In the genomic region with DNA sequence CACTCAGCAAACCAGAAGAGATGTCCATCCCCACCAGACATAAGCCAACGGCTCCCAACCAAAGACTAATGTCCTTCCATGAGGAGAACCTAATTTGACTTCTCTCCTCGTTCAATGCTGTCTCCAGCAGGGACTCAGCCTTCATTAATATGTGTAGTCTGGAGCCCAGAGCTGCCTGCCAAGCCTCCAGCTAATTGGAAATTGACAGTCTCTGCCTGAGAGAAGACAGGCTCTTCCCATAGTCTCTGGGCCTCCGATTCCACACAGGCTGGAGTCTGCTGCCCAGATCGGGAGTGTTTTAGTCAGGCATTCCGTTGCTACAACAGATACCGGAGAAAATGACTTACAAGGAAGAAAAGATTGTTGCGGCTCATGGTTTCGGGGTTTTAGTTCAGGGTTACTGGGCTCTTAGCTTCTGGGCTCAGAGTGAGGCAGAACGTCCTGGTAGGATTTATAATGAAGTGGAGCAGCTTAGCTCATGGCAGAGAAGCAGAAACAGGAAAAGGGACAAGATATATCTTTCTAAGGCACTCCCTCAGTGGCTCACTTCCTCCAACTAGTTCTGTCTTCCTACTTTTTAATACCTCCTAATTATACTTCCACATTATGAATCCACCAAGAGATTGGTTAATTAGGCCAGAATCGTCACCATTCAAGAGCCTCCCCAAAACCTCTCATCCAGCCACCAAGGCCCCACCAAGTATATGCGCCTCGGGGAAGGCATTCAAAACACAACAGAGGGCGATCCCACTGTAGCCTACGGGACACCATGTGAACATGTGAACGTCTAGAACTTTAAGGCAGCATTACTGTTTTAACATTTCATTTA, we compare ENCODE assay signal across 12 mouse cellular contexts. TPM values are rescaled to one million over a fixed set of nuclear protein-coding genes. Genes with fewer than 3 reads are reported as not detected.
DNase-seq lines count a peak whose midpoint lies in the region; ATAC-seq and TF ChIP-seq lines count a peak whose summit lies in the region.
"Had no signal": no experiment of that assay in that cellular context is flagged by ENCODE, and none has a peak within 500 bp of the region (broad histone marks: within the 10 kb centered on the region; RNA-seq: fewer than 3 reads in every experiment).

No protein-coding gene starts in this region.

- no peaks in the 10 kb centered on the region for H3K36me3 ChIP-seq in CH12.LX (replicated peaks in 1 of 2; ENCODE audit: control insufficient read depth in 1 of 2, insufficient read depth in 1 of 2, low read length in 1 of 2)
- H3K36me3 ChIP-seq in embryonic facial prominence, embryonic 13.5 days = no peaks in the 10 kb centered on the region
- no peaks in the 10 kb centered on the region for H3K36me3 ChIP-seq in liver, postnatal 0 days (replicated peaks; ENCODE audit: insufficient read depth, low read length)

- H3K9ac ChIP-seq in CH12.LX (ENCODE audit: insufficient read depth, low read depth) = peak overlapping the region; percentile 74
- no peak overlapping the region for H3K9ac ChIP-seq in embryonic facial prominence, embryonic 13.5 days
- H3K9ac ChIP-seq in liver, postnatal 0 days (replicated peaks) = no peak overlapping the region
- H3K9ac ChIP-seq: forebrain, embryonic 13.5 days had no signal

- TF ChIP-seq EP300 in CH12.LX (IDR thresholded peaks at IDR 0.05; ENCODE audit: low read length) = 0 out of 2 replicates have a peak, but pooled peaks have one; percentile 9
- no peak for TF ChIP-seq EP300 in liver, postnatal 0 days (IDR thresholded peaks at IDR 0.05; ENCODE audit: low read depth)

- TF ChIP-seq CTCF in CH12.LX (conservative IDR thresholded peaks at IDR 0.05 in 1 of 2, IDR thresholded peaks at IDR 0.05 in 1 of 2; ENCODE audit: low read depth in 2 of 2, low read length in 2 of 2) = no peak
- no peak for TF ChIP-seq CTCF in liver, postnatal 0 days (IDR thresholded peaks at IDR 0.05; ENCODE audit: low read depth)

- in situ Hi-C loops in CH12.LX (cut with MboI; ENCODE audit: low pct_ligation_motif_present, low pct_unique_long_range_greater_than_20kb, low sequenced_read_pairs) = loop anchor here (10.0 to 25.0 kb wide), 2 partner anchors 57 to 280 kb away; a partner anchor contains a TSS

- H3K27ac ChIP-seq in CH12.LX (ENCODE audit: insufficient read depth, low read depth) = peak overlapping the region; percentile 99
- H3K27ac ChIP-seq in embryonic facial prominence, embryonic 13.5 days = peak overlapping the region; percentile 45; the same call in 1 of the 2 replicates
- H3K27ac ChIP-seq in liver, postnatal 0 days (ENCODE audit: low read depth) = peak overlapping the region; percentile 69
- H3K27ac ChIP-seq: forebrain, embryonic 13.5 days had no signal

- no peaks in the 10 kb centered on the region for H3K79me2 ChIP-seq in CH12.LX (replicated peaks; ENCODE audit: control insufficient read depth, extremely low read depth, insufficient read depth, poor library complexity, severe bottlenecking)

- peak overlapping the region; percentile 70 for H3K4me2 ChIP-seq in CH12.LX (ENCODE audit: insufficient read depth, low read depth, poor library complexity, severe bottlenecking)
- no peak overlapping the region for H3K4me2 ChIP-seq in embryonic facial prominence, embryonic 13.5 days
- H3K4me2 ChIP-seq in liver, postnatal 0 days (ENCODE audit: low read depth, low read length) = peak overlapping the region; percentile 24; the same call in 1 of the 2 replicates
- H3K4me2 ChIP-seq: forebrain, embryonic 13.5 days had no signal

- peak overlapping the region in 1 of 3 experiments; percentile 32 for H3K4me3 ChIP-seq in CH12.LX (replicated peaks in 1 of 3; ENCODE audit: low read depth in 2 of 3, low read length in 2 of 3, poor library complexity in 1 of 3)
- no peak overlapping the region for H3K4me3 ChIP-seq in embryonic facial prominence, embryonic 13.5 days
- H3K4me3 ChIP-seq in liver, postnatal 0 days (ENCODE audit: low read depth, low read length) = no peak overlapping the region
- H3K4me3 ChIP-seq: forebrain, embryonic 13.5 days had no signal

- no peaks in the 10 kb centered on the region for H3K27me3 ChIP-seq in CH12.LX (replicated peaks)
- H3K27me3 ChIP-seq in embryonic facial prominence, embryonic 13.5 days = peaks cover 5% of the 10 kb centered on the region; the same call in 1 of the 2 replicates
- H3K27me3 ChIP-seq in liver, postnatal 0 days (ENCODE audit: insufficient read depth, low read length) = no peaks in the 10 kb centered on the region

- H3K9me3 ChIP-seq in CH12.LX (replicated peaks; ENCODE audit: low read length) = peaks cover 9% of the 10 kb centered on the region
- H3K9me3 ChIP-seq in embryonic facial prominence, embryonic 13.5 days = no peaks in the 10 kb centered on the region
- H3K9me3 ChIP-seq in liver, postnatal 0 days (ENCODE audit: low read length) = no peaks in the 10 kb centered on the region
- H3K9me3 ChIP-seq: forebrain, embryonic 13.5 days had no signal

- dilution Hi-C loops in CH12.LX (cut with MboI; ENCODE audit: extremely low pct_ligation_motif_present, extremely low pct_unique_long_range_greater_than_20kb, low sequenced_read_pairs) = no loop called here

- H3K4me1 ChIP-seq in CH12.LX (ENCODE audit: control insufficient read depth in 1 of 2, insufficient read depth in 2 of 2) = peaks cover 30 to 91% of the 10 kb centered on the region in 2 experiments
- H3K4me1 ChIP-seq in embryonic facial prominence, embryonic 13.5 days = peaks cover 14% of the 10 kb centered on the region
- peaks cover 1% of the 10 kb centered on the region; the same call in 1 of the 2 replicates for H3K4me1 ChIP-seq in liver, postnatal 0 days (ENCODE audit: insufficient read depth)
- H3K4me1 ChIP-seq: forebrain, embryonic 13.5 days had no signal

- no peak for TF ChIP-seq RAD21 in CH12.LX (IDR thresholded peaks at IDR 0.05; ENCODE audit: low read depth, low read length)

- WGBS in embryonic facial prominence, embryonic 13.5 days = 67% methylated on average over 15 of the region's 15 CpGs
- WGBS in liver, postnatal 0 days (ENCODE audit: insufficient replicate concordance) = 68% methylated on average over 15 of the region's 15 CpGs

- 0 out of 2 replicates have a peak, but pooled peaks have one; percentile 11 for TF ChIP-seq POLR2A in CH12.LX (IDR thresholded peaks at IDR 0.05; ENCODE audit: low read depth, low read length)

- DNase-seq in frontal cortex, postnatal 25 days (ENCODE audit: low spot score in 2 of 2) = no peak
- peak; percentile 60 for DNase-seq in CH12.LX (ENCODE audit: extremely low read depth)
- no peak for DNase-seq in liver, postnatal 0 days
- no peak for DNase-seq in lung, postnatal 36 days
- no peak for DNase-seq in heart, postnatal 4 days
- no peak for DNase-seq in adrenal gland, postnatal 14 days
- DNase-seq: cerebellum, postnatal 36 days had no signal

- peak; percentile 64; the same call in 1 of the 2 replicates for ATAC-seq in frontal cortex, adult (ENCODE audit: low TSS enrichment)
- ATAC-seq in embryonic facial prominence, embryonic 13.5 days (ENCODE audit: insufficient number of reproducible peaks, insufficient read depth, low FRiP score, low TSS enrichment, low read depth) = no peak
- ATAC-seq in liver, postnatal 0 days = no peak
- ATAC-seq: activated CD4-positive, CD25-positive, alpha-beta regulatory T cell, adult 4 months; CD4-positive, CD25-positive, alpha-beta regulatory T cell, adult 4 months; forebrain, embryonic 13.5 days had no signal

TF ChIP-seq in CH12.LX, 34 proteins besides CTCF, POLR2A, EP300 and RAD21:
- TF ChIP-seq ELF1 (IDR thresholded peaks at IDR 0.05; ENCODE audit: low read depth, low read length) (peak; percentile 9; the same call in 1 of the 2 replicates), UBTF (IDR thresholded peaks at IDR 0.05; ENCODE audit: low read depth, low read length) (no peak), TCF12 (IDR thresholded peaks at IDR 0.05; ENCODE audit: low read depth, low read length) (peak; percentile 15; the same call in 1 of the 2 replicates), RCOR1 (conservative IDR thresholded peaks at IDR 0.05; ENCODE audit: low read depth, low read length) (no peak), NELFE (IDR thresholded peaks at IDR 0.05; ENCODE audit: low read depth, low read length) (peak; percentile 33), PAX5 (IDR thresholded peaks at IDR 0.05; ENCODE audit: low read length) (no peak), MEF2A (IDR thresholded peaks at IDR 0.05; ENCODE audit: borderline replicate concordance, low read depth, low read length) (no peak), TBP (conservative IDR thresholded peaks at IDR 0.05; ENCODE audit: low read depth, low read length) (peak; percentile 38; the same call in 1 of the 2 replicates), ZC3H11A (IDR thresholded peaks at IDR 0.05; ENCODE audit: low read depth, low read length) (no peak)

RNA-seq across cellular contexts. Expression of a gene that starts 26.6 kb away (rescaled TPM):
- 313 and 333 TPM in 2 replicates for total RNA-seq in CH12.LX (2012; rRNA removed)
- 304 and 310 TPM in 2 replicates for total RNA-seq in CH12.LX (2014; rRNA removed)
- 310 and 344 TPM in 2 replicates for polyA plus RNA-seq in CH12.LX (2012; ENCODE audit: insufficient read length, low read depth)
- polyA plus RNA-seq in embryonic facial prominence, embryonic 13.5 days (2015; fragmentation: Nextera tagmentation; extraction: Ambion mirVana) = 119 and 137 TPM in 2 replicates
- polyA plus RNA-seq in liver, postnatal 0 days (2015; fragmentation: Nextera tagmentation; extraction: Ambion mirVana) = 18.9 and 23.3 TPM in 2 replicates
- total RNA-seq in heart, postnatal 4 days (2021) = 100 to 1,000 TPM in 1 of 2 experiments, 10 to 100 TPM in 1; 88.6 to 100 TPM
- total RNA-seq in adrenal gland, postnatal 14 days (2021) = 92.8 TPM in 2 replicates

RNA-seq across cellular contexts. Expression of a gene that starts 58.8 kb away (rescaled TPM):
- total RNA-seq in CH12.LX (2012; rRNA removed) (0.34 and 0.42 TPM in 2 replicates), CH12.LX (2014; rRNA removed) (0.51 and 0.80 TPM in 2 replicates)
- polyA plus RNA-seq in CH12.LX (2012; ENCODE audit: insufficient read length, low read depth) = 0.61 and 0.67 TPM in 2 replicates
- 0.31 and 1.9 TPM in 2 replicates for polyA plus RNA-seq in embryonic facial prominence, embryonic 13.5 days (2015; fragmentation: Nextera tagmentation; extraction: Ambion mirVana)
- 0.02 and 0.07 TPM in 2 replicates for polyA plus RNA-seq in liver, postnatal 0 days (2015; fragmentation: Nextera tagmentation; extraction: Ambion mirVana)
- total RNA-seq in heart, postnatal 4 days (2021) = 1 to 10 TPM in 1 of 2 experiments, under 1 TPM in 1; 0.74 to 1.6 TPM
- total RNA-seq in adrenal gland, postnatal 14 days (2021) = 0.33 and 1.6 TPM in 2 replicates
- polyA plus RNA-seq: activated CD4-positive, CD25-positive, alpha-beta regulatory T cell, adult 4 months; CD4-positive, CD25-positive, alpha-beta regulatory T cell, adult 4 months had no signal

Comparison
In these comparisons a context has a peak if more than half of its experiments do, and no peak if none do; other contexts are left out.
1. H3K27ac ChIP-seq: peak in every context shown above with its lines; median percentile 99 in CH12.LX; 69 in liver, postnatal 0 days; 45 in embryonic facial prominence, embryonic 13.5 days.